Mouse (Mus musculus): ENCODE results near the gene Zpr1.

Zpr1 gene

DNA sequence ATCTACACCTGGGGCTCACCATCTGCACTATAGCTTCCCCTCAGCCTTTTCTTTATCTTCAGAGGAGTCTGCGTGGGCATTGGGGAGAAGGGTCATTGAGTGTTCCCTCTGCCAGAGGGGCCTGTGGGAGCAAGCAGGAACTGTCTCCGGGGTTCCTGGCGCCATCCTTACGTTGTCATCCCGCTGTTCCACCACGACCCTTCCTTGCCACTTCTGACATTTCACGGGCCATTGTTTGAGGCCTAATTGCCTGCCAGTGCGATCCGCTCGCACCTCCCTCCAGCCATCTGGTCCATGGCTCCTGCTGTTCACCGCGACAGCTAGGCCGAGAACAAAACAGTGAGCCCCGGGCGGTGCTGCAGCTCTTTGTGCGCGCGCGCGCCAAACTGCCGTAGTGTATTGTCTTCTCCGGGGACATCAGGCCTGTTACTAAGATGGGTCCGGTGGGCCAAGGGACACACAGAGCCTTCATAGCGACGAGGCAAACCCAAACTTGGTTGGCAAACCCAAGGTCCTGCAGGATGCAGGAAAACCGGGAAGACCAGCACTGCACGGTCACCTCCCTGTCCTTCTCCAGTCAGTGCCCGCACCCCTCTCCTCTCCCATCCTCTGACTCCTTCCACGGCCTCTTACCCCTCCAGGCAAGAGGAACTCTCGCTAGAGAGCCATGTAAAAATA is 55.8 kb downstream of the Zpr1 start:
- peak; percentile 95 for DNase-seq (ENCODE audit: low read depth, low spot score)

GRCm38 (mm10) chr9:46329250-46329648 is 56.4 kb downstream of the Zpr1 start:
- peak; percentile 59 for DNase-seq (ENCODE audit: low read depth, low spot score)

DNA sequence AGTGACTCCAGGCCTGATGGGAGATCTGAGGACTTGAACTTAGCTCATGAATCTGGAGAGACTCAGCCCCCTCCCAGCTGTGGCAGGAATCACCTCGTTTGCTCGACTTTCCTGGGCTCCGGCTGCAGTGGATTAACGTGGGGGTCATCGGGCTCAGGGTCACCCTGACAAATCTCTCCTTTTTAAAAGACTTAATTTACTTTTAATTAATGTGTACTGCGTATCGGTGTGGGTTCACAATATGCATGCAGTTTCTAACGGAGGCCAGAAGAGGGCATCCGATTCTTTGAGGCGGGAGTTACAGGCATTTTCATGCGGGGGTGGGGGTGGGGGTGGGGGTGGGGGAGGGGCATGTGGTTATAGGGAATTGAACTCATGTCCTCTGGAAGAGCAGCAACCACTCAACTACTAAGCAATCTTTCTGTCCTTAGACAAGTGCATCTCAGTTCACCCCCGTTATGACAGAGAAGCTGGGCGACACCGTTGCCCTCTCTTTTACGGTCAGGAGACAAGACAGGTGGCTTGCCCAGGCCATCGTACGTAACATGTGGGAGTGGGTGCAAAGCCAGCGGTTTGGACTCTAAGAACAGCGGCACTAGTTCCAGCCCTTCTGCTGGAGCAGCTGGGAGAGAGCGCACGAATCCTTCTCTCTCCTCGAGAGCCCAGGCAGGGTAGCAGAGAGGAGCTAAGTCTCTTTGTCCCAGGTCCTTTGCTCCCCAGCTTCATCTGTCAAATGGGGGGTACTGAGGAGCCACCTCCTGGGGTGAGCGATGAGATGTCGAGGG is 57.1 kb downstream of the Zpr1 start:
- DNase-seq (ENCODE audit: low read depth, low spot score) = no peak

DNA sequence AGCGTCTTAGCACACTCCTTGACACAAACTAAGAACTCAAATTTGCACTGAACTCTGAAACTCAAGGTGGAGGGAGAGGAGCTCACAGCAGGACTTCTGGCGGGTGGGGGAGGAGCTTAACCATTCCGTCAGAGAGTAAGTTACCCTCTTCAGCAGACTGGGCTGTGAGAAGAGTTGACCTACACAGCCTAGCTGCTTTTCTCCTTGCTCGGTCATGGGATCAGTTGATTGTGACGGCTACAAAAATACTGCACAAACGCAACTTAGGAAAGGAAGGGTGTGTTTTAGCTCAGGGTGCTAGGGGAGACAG is 57.7 kb downstream of the Zpr1 start:
- DNase-seq (ENCODE audit: low read depth, low spot score) = no peak

GRCm38 (mm10) chr9:46331301-46331700 is 58.4 kb downstream of the Zpr1 start:
- DNase-seq (ENCODE audit: low read depth, low spot score) = no peak
